Mouse (Mus musculus) erythroblast, adult 5-6 weeks (primary cell): ENCODE measurements around the gene Gsto2. TPM values are rescaled to one million over a fixed set of nuclear protein-coding genes. Genes with fewer than 3 reads are reported as not detected.

ENCODE experiments used
- ATAC-seq: replicated peaks from 2 replicates; pipeline ENCODE4 v1.8.0; 2016; ENCODE audit warnings: moderate number of reproducible peaks, mild to moderate bottlenecking, moderate TSS enrichment, inconsistent platforms; ENCODE audit not compliant: poor library complexity, low FRiP score, severe bottlenecking
- total RNA-seq, 2 experiments: library from RNA; stranded (forward) in 1 of 2; stranded (reverse) in 1 of 2; fragments of 150-400 nt in 1 of 2; fragments of 200-764, 138-1000 nt in 1 of 2; gene quantifications; 2 replicates each; pipeline versions ENCODE4 v1.2.3 to v1.2.4; 2015 to 2017; ENCODE audit warnings: low replicate concordance in 2 of 2

The Gsto2 gene
- total RNA-seq, 2 experiments from 2014 or later, result not detected

DNA sequence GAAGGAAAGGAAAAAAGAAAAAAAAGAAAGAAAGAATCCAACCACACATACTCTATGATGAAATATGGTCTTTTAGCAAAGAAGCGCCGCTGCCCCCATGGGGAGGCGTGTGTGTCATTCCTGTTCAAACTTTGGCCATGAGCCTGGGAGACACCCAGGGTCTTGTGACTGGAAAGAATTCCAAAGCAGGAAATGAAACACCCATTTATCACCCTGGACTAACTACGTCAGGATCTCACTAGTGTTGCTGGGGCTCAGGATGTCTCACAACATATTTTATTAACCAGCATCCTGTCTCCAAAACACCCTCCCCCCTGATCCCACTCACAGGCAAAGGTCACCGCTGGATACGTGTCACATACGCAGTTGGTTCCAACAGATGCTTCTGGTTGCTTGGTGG, 21.3 kb downstream of the Gsto2 start:
- ATAC-seq, result no peak

DNA sequence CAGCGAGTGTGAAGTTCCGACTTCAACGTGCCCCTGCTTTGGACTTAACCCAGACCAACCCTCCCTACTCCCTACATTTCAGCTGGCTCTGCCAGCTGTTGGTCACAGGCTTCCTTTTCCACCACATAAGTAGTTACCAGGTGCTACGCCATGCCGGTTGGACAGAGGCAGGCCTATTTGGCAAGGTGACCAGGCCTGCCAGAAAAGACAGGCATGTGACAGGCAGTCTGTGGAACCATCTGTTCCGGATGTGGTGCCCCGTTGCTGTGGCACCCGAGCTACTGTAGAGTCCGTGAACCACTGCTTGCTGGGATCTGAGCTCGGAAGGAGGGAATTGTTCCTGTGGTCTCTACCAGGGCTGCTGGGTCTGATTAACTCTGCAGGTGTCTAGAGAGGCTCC, 22.1 kb downstream of the Gsto2 start:
- ATAC-seq, result no peak

- ATAC-seq, result no peak
Measured at GRCm38 (mm10) chr19:47888037-47888436, 22.7 kb downstream of the Gsto2 start.

DNA sequence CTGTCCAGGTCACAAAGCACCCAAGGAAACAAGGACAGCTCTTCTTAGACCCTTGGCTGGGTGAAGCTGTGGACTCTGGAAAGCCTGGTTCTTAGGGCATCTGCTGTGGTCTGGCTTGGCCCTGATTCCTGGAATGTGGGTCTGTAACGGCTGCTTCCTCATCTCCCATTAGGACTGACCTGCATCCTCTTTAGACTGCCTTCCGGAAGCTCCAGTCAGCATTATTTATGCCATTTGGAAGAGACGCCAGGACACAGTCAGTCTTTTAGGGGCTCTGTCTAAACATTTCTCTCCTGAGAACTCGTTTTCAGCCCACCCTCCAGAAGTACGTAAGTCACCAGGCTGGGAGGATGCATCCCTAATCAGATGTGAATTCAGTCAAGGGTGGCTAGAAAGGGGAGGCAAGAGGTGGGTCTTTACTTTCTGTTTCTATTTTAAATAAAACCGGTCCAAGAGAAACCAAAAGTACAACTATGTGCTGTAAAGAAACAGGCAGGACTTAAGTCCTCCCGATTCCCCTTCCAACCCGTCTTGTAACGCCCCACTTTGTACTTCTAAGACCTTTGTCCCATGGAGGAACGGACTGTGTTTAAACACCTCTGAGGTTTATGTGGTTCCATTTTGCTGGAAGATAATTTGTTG, 25.3 kb downstream of the Gsto2 start:
- ATAC-seq, result no peak

DNA sequence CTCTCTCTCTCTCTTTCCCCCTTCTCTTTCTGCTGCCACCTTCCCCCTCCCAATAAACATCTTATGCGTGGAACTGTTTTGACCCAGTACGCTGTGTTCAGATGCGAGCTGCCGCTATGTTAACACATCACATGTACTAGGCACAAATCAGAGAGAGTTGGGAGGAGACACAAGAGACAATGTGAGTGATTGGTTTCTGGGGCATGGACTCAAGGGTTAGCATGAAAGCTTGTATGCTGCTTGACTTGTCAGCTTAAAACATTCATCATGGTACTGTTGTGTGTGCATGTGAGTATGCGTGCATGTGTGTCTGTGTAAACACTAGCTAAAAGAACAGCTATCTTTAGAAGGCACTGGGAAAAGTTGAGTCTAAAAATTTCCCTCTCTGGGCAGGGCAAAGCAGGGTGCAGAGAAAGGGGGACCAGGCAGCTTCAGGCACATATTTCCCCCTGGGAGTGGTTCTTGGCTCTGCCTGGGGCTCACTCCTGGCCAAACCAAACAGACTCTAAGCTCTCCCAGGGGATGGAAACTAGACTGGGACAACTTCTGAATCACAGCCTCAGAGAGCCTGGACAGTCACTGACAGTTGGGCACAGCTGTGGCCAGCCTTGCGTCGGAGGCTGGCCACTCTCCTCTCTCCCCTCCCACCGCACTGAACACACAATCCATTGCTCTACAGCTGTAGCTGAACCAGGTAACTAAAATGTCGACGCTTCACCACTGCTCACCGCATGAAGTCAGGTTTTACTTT, 26.4 kb downstream of the Gsto2 start:
- ATAC-seq, result no peak

GRCm38 (mm10) chr19:47893092-47893491, 27.8 kb downstream of the Gsto2 start:
- ATAC-seq, result no peak

GRCm38 (mm10) chr19:47898472-47899079, 33.2 kb downstream of the Gsto2 start:
- no peak for ATAC-seq

GRCm38 (mm10) chr19:47900012-47900411, 34.7 kb downstream of the Gsto2 start:
- ATAC-seq, result no peak

- ATAC-seq, result no peak
Measured at GRCm38 (mm10) chr19:47900558-47900957, 35.2 kb downstream of the Gsto2 start.

- ATAC-seq, result no peak
Measured at GRCm38 (mm10) chr19:47902316-47903201, 37.2 kb downstream of the Gsto2 start.

GRCm38 (mm10) chr19:47903679-47904078, 38.3 kb downstream of the Gsto2 start:
- no peak for ATAC-seq

GRCm38 (mm10) chr19:47905081-47905480, 39.7 kb downstream of the Gsto2 start:
- no peak for ATAC-seq

DNA sequence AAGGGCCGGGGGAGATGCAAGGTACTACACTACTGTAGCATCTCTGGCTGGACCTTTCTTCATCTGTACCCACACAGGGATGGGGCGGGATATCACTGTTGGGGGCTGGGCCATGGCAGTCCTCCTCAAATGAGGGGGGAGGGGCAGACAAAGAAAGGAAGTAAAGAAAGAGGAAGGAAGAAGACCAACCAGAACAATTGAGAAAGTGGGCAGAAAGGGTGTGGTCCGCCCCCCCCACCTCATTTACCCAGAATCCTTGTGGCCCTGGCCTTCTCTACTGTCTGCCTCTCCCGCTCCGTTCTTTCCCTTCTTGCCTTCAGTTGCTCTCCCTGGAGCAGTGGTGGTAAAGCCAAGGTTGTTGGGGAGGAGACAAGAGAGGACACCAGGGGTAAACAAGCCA, 40.3 kb downstream of the Gsto2 start:
- no peak for ATAC-seq

GRCm38 (mm10) chr19:47907596-47907995, 42.3 kb downstream of the Gsto2 start:
- no peak for ATAC-seq

DNA sequence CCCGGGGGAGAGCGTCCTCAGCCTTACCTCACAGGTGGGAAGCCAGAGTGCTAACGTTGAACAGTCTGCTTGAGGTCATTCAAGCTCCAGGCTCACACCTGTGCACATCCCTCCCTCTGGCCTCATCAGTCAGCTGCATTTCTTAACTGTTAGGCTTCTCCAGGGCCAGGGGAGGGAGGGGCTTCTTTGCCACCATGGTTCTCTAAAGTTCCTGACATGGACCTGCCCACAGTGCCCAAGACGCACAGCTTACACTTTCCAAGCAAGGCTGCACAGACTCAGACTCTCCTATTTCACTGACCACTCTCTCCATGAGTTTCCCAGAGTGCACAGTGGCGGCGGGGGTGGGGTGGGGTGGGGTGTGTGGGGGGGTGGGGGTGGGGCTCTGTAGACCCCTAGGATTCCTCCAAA, 43.6 kb downstream of the Gsto2 start:
- no peak for ATAC-seq

DNA sequence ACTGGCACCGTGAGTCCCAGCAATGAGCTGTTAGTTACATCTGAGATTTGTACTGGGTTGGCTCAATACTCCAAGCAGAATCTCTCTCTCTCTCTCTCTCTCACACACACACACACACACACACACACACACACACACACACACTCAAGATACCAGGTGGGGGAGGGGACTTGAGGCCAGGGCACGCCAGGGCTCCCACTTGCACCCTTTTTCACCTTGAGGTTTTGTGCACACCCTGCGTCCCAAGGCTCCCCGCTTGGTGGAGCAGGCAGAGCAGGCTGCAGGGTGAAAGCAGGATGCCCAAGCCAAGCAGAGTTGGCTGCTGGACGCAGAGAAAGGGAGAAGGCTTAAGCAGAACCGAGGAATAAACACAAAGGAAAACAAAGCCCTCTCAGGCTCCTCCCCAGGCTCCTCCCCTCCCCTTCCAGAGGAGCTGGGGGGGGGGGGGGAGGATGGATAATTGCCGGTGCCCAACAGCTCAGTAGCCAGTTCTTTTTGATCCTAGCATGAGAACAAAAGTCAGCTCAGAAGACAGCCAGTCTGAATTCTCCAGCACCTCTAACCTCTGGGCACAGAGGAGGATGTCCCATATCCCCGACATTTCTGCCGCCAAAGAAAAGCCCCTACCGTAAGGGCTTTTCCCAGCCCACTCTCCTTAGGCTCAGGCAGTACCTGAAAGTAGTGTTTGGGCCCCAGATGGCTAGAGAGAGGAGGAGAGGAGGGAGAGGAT, 44.2 kb downstream of the Gsto2 start:
- no peak for ATAC-seq

DNA sequence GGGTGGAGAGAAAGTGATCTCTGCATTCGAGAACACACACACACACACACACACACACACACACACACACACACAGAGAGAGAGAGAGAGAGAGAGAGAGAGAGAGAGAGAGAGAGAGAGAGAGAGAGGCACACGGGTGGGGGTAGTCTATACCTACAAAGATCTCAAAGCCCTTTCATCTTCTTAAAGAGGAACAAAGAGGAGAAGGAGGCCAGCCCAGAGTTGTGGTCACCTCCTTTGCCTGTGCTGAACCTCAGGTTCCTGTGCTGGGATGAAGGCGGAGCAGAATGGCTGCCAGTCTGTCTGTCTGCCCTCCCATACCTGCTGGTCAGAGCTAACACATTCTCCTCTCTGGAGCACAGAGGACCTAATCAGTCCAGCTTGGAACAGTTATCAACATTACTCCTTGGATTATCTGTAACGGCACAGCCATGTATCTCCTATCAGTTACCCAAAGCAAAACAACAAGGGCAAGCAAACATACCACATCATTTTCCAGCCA, 44.8 kb downstream of the Gsto2 start:
- ATAC-seq, result no peak

DNA sequence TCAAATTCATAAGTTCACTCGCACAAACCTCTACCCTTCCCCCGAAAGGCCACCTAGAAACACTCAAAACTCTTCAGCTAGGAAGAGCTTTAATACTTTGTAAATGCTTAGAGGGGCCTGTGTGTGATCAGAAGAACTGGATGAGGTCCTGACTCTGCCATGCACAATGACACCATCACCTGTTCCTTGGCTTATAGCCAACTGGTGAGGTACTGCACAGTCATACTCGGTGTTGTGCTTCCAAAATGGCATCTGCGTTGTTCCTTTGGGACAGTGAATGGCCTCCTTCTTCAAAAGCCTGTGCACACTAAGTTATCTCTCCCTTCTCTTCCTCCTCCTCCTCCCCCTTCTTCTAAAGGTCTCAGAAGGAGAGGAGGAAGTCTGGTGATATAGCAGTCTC, 45.4 kb downstream of the Gsto2 start:
- ATAC-seq, result no peak

DNA sequence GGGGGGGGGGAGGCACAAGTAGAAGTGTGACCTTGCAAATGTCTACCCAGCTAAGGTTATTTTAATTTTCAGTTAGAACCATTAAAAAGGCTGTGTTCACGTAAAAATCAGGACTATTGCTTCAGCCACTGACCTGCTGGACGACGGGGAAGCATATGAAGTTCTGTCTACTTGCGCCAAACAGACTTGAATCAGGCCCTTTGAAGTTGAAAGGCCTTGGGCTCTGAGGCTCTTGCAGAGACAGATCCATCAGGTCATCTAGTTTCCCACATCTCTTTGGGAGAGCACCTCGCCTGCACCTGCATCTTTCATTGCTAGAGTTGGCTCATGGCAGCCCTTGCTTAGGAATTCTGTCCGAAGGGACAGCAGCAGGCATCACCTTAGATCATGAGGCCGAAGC, 48.0 kb downstream of the Gsto2 start:
- no peak for ATAC-seq
